Mouse (Mus musculus): ENCODE measurements around the gene Nradd.

Nradd gene

GRCm38 (mm10) chr9:110624361-110625166 is at the start of gene Nradd:
TSS of gene Nradd (minus strand) at chr9:110624452.
- in situ Hi-C loops (cut with MboI), result no loop called here

- in situ Hi-C loops (cut with MboI), result no loop called here
Measured at GRCm38 (mm10) chr9:110673107-110673752, 49.0 kb upstream of the Nradd start.

DNA sequence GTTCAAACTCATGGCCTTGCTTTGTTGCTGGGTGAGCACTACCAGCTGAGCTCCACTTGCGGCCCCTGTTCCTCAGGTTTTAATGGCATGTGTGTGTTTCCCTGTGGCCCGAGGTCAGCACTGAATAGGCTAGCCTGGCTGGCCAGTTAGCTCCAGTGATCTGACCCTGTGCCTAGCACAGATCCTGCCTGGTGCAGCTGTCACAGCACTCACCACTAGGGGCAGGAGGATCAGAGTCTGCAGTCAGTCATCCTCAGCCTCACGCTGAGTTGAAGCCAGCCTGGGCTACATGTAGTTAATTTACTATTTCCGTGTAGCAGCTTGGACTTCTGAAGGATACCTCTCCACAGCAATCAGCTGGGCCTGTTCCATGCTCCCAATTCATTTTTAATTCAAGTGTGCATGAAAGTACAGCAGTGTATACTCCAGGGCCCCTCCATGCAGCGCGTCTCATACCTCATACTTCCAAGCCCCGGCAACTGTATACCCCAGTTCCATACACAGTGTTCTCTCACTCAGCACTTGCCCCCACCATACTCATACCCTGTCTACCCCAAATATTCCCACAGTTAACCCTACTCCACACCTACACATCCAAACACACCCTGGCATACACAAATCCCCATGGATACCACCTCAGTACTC is 48.3 kb upstream of the Nradd start:
- in situ Hi-C loops (cut with MboI), result no loop called here

- in situ Hi-C loops (cut with MboI), result no loop called here
Measured at GRCm38 (mm10) chr9:110669785-110670184, 45.5 kb upstream of the Nradd start.

- in situ Hi-C loops (cut with MboI), result no loop called here
Measured at GRCm38 (mm10) chr9:110668601-110669293, 44.5 kb upstream of the Nradd start.

- in situ Hi-C loops (cut with MboI), result no loop called here
Measured at GRCm38 (mm10) chr9:110667219-110667836, 43.1 kb upstream of the Nradd start.

DNA sequence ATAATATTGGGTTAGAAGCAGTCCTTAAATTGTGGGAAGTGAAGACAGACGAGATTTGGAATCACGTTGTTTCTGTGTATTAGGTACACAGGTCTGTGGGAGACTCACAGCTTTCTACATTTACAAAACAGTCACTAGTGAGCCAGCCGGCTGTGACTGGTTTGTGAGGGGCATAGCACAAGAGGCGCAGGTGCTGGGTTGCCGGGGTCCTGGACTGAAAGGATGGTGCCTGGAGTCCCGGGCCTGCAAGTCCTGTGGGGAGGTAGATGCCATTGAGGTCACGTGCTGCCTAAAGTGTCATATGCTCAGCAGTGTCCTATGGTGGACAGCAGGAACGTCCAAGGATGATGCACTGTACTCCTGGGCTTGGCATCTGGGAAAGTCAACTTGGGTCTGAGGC is 42.1 kb upstream of the Nradd start:
- in situ Hi-C loops (cut with MboI), result no loop called here

DNA sequence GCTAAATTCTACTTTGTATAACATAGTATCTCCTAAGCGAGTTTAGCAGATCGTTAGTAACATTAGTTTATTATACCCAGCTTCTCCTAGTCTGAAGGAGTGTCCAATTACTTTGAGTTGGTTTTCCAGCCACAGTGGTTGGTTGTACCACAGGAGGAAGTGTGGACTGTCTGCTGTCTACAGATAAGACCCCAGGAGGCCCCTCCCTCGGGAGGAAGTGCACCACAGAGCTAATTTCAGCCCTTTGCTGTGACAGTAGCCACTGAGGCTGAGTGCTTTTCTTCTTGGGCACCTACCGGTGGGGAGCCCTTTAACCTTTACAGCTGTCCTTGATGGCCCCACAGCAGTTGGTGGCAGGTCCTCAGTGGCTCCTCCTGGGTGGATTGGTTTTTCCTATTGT is 41.7 kb upstream of the Nradd start:
- in situ Hi-C loops (cut with MboI), result no loop called here

GRCm38 (mm10) chr9:110662844-110663243 is 38.6 kb upstream of the Nradd start:
- in situ Hi-C loops (cut with MboI), result no loop called here

DNA sequence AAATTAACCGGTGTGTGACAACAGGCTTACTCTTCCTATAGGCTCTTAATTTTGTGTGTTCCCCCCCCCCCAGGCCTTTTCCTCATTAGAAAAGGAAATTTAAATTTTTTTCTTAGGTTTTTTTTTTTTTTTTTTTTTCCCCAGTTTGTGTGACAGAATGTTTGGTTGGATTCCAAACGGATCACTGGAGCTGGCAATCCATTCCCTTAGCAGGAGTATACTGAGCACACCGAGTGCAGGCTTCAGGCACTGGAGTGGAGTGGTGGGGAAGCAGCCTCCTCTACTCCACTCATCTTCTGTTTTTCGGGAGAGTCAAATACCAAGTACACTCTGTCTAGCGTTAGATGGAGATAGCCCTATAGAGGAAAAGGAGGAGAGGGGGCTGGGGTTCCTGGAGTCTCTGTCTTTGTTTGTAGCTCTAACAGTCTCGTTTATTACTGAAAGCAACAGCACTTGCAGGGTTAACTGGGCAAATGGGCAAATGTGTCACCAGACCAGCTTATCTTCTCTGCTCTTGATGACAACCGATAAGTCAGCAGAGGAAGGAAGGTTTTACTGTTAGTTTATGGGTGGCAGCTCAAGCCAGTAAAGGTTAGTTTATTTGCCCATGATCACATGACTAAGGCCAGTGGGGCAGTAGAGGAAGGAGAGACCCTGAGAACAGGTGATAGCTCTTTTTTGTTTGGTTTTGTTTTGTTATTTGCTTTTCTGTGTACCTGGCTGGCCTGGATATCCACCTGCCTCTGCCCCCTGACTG is 36.8 kb upstream of the Nradd start:
- in situ Hi-C loops (cut with MboI), result no loop called here

DNA sequence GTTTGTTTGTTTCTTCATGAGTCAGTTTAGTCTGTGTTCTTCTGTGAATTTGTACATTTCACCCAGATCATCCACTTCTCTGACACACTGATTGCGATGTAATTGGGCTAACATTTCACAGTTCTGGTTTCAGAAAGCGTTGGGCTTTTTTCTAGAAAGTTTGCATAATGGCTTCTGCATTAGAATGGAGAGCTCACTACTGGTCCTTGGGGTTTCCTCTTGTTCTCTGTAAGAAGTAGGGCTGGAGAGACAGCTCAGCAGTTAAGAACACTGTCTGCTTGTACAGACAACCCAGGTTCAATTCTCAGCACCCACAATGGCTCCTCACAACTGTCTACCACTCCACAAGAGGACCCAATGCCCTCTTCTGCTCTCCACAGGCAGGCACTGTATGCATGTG is 36.0 kb upstream of the Nradd start:
- in situ Hi-C loops (cut with MboI), result no loop called here

- in situ Hi-C loops (cut with MboI), result no loop called here
Measured at GRCm38 (mm10) chr9:110659521-110659920, 35.3 kb upstream of the Nradd start.

- in situ Hi-C loops (cut with MboI), result no loop called here
Measured at GRCm38 (mm10) chr9:110657474-110658078, 33.3 kb upstream of the Nradd start.

DNA sequence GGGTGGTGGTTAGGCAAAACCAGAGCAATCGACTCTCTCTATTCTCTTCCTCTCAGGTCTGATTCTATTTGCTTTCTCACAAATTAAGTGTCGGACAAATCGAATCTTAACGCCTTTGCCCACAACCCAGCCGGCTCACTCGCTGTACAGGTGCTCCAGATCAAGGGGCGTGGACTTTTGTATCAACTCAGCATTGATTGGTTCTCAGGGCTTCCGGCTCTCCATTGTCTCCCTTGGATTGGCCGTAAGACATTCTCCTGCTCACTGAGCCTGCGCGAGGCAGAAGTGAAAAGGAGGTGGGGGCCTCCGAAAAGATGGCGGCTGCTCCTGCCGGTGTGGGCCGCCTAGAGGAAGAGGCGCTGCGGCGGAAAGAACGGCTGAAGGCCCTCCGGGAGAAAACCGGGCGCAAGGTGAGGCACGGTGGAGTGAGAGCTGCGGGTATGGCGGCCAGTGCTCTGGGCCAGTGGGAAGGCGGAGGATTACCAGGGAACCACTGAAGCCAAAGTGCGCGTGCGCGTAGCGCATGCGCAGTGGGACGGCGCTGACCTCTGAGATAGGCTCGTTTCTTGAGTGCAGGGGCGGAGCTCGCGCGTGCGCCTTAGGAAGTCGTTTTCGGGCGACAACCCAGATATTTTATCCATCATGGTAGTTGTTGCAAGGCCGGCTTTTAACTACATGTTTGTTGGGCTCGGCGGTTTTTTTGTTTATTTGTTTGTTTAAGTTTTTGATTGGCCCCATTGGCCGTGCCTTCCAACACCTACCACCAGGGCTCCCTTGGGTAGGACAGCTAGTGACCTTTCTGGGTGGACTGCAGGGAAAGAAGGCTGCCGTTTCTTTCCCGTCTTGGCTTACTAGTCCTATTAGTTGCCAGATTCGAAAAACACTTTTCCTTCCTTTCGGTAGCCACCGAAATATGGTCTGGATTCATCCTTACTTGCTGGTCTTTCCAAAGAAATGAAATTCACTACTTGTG is 32.3 kb upstream of the Nradd start, which contains the start of gene Ccdc12:
Gene Ccdc12 (plus strand): TSS at position 255 of the 973 bp plus-strand sequence.
- in situ Hi-C loops (cut with MboI), result no loop called here

DNA sequence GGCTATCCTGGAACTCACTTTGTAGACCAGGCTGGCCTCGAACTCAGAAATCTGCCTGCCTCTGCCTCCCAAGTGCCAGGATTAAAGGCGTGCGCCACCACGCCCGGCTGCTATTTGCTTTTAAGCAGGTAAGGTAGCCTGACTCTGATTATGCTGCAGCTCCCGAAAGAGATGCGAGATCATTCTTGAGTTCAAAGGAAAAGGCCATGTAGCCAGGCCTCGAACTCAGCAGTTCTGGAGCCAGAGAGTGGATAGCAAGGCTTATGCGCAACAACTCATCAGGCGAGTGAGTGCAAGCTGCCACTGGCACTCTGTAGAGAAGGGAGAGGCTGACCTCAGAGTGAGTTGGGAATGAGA is 31.4 kb upstream of the Nradd start:
- in situ Hi-C loops (cut with MboI), result no loop called here

GRCm38 (mm10) chr9:110654726-110655650 is 30.7 kb upstream of the Nradd start:
- in situ Hi-C loops (cut with MboI), result no loop called here

- in situ Hi-C loops (cut with MboI), result no loop called here
Measured at GRCm38 (mm10) chr9:110653655-110654461, 29.6 kb upstream of the Nradd start, which contains the start of gene Nbeal2. TSS of gene Nbeal2 (minus strand) at chr9:110654161.

Data from mature B cell (primary cell).